Mouse (Mus musculus) stomach, adult 2 months (tissue): ENCODE measurements around the gene Olfr800. TPM values are rescaled to one million over a fixed set of nuclear protein-coding genes. Genes with fewer than 3 reads are reported as not detected.

Experiments used
- polyA plus RNA-seq: library from polyadenylated mRNA; depleted of rRNA; stranded (reverse); fragments of >200 nt; gene quantifications from 2 replicates; pipeline ENCODE4 v1.2.3, GENCODE M21; 2012; rRNA removed

The Olfr800 gene
- not detected in 2 replicates for polyA plus RNA-seq

DNA sequence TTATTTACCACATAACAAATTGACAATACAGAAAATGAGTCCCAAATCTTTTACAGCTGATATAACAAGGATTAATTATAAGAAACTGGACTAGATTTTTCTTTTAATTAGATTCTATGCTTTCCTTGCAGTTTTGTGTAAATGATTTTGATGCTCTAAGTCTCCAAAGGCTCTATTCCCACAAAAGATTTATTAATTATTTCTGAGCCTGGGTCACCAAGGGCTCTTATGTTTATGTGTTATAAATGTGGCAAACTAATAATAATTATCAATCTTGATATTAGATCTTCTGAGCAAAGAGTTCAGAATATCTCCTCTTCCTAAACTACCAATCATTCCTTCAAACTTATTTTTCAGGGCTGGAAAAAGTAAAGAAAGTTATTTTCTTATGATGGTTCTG, at the start of gene Olfr800:
Gene Olfr800 (plus strand): TSS at position 301 of the 400 bp plus-strand sequence.

GRCm38 (mm10) chr10:129612470-129612869, 45.0 kb upstream of the Olfr800 start, which contains the start of gene Olfr796:
Gene Olfr796, minus strand, starts transcription at chr10:129612570.

DNA sequence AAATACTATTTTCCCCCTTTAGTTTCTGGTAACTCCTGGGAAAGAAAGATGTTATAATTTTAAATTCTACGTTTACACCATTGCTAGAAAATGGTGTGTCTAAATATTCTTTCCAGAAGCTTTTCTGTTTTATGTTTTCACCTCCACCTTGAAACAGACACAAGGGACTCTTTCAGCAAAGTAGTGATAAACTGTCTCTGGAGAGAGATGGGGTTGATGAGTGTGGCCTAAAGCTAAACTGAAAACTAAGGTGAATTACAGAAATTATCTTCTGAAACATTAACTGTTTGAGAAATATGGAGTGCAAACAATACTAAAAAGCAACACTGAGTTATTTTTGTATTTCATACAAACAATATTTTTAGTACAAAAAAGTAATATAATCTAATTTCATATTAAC, 29.7 kb upstream of the Olfr800 start, which contains the start of gene Olfr798:
Gene Olfr798 (minus strand): TSS at position 101 of the 400 bp plus-strand sequence.

DNA sequence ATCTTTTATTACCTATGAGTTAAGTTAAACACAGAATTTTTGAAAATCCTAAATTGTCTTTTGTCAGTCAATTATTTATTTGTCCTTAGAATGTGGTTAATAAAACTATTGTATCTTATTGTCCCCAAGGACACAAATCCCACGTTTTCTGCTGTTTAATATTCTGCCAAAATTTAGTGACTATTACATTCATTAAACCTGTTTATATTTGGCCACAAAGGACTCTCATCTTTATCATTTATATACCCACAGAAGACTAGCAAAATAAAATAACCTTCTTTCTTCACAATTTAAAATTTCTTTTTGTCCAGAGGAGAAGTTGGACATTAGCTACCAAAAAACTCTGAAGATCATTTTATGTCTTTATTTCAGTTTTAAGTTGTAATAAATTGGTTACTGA, 20.3 kb upstream of the Olfr800 start, which contains the start of gene Olfr799:
Gene Olfr799 (plus strand): TSS at position 301 of the 400 bp plus-strand sequence.

GRCm38 (mm10) chr10:129673765-129674164, 16.3 kb downstream of the Olfr800 start, which contains the start of gene Olfr801:
Gene Olfr801, minus strand, starts transcription at chr10:129673865.

GRCm38 (mm10) chr10:129688069-129688468, 30.6 kb downstream of the Olfr800 start, which contains the start of gene Olfr802:
Gene Olfr802, minus strand, starts transcription at chr10:129688169.

GRCm38 (mm10) chr10:129694186-129694585, 36.7 kb downstream of the Olfr800 start, which contains the start of gene Olfr803:
Gene Olfr803, minus strand, starts transcription at chr10:129694286.

GRCm38 (mm10) chr10:129702910-129703309, 45.4 kb downstream of the Olfr800 start, which contains the start of gene Olfr804:
Gene Olfr804, plus strand, starts transcription at chr10:129703210.

Other genes with a start within 250 kb of the Olfr800 start
- not detected in 2 replicates for gene Olfr786, start 230.4 kb upstream of the Olfr800 start, polyA plus RNA-seq
- gene Olfr787, start 195.8 kb upstream of the Olfr800 start, polyA plus RNA-seq, result not detected in 2 replicates
- not detected in 2 replicates for gene Olfr788, start 186.7 kb upstream of the Olfr800 start, polyA plus RNA-seq
- not detected in 2 replicates for gene Olfr789, start 172.9 kb upstream of the Olfr800 start, polyA plus RNA-seq
- gene Olfr790, start 159.2 kb upstream of the Olfr800 start, polyA plus RNA-seq, result not detected in 2 replicates
- gene Olfr791, start 135.9 kb upstream of the Olfr800 start, polyA plus RNA-seq, result not detected in 2 replicates
- not detected in 2 replicates for gene Olfr792, start 118.5 kb upstream of the Olfr800 start, polyA plus RNA-seq
- not detected in 2 replicates for gene Olfr794, start 90.0 kb upstream of the Olfr800 start, polyA plus RNA-seq
- gene Olfr796, start 45.1 kb upstream of the Olfr800 start, polyA plus RNA-seq, result not detected in 2 replicates
- not detected in 2 replicates for gene Olfr798, start 29.8 kb upstream of the Olfr800 start, polyA plus RNA-seq
- gene Olfr799, start 20.2 kb upstream of the Olfr800 start, polyA plus RNA-seq, result not detected in 2 replicates
- not detected in 2 replicates for gene Olfr801, start 16.2 kb downstream of the Olfr800 start, polyA plus RNA-seq
- gene Olfr802, start 30.5 kb downstream of the Olfr800 start, polyA plus RNA-seq, result not detected in 2 replicates
- gene Olfr803, start 36.6 kb downstream of the Olfr800 start, polyA plus RNA-seq, result not detected in 2 replicates
- gene Olfr804, start 45.5 kb downstream of the Olfr800 start, polyA plus RNA-seq, result not detected in 2 replicates
- not detected in 2 replicates for gene Olfr805, start 71.7 kb downstream of the Olfr800 start, polyA plus RNA-seq
- not detected in 2 replicates for gene Olfr806, start 84.2 kb downstream of the Olfr800 start, polyA plus RNA-seq
- not detected in 2 replicates for gene Olfr807, start 100.1 kb downstream of the Olfr800 start, polyA plus RNA-seq
- gene Olfr808, start 107.8 kb downstream of the Olfr800 start, polyA plus RNA-seq, result not detected in 2 replicates
- not detected in 2 replicates for gene Olfr809, start 116.9 kb downstream of the Olfr800 start, polyA plus RNA-seq
- gene Olfr810, start 137.2 kb downstream of the Olfr800 start, polyA plus RNA-seq, result not detected in 2 replicates
- not detected in 2 replicates for gene Olfr811, start 146.7 kb downstream of the Olfr800 start, polyA plus RNA-seq
- gene Olfr812, start 188.4 kb downstream of the Olfr800 start, polyA plus RNA-seq, result not detected in 2 replicates
- gene Olfr813, start 197.7 kb downstream of the Olfr800 start, polyA plus RNA-seq, result not detected in 2 replicates
- not detected in 2 replicates for gene Olfr814, start 222.2 kb downstream of the Olfr800 start, polyA plus RNA-seq
- not detected in 2 replicates for gene Olfr815, start 248.2 kb downstream of the Olfr800 start, polyA plus RNA-seq